Mouse (Mus musculus) kidney, postnatal 0 days (tissue): ENCODE results near the gene Sbf2. TPM values are rescaled to one million over a fixed set of nuclear protein-coding genes. Genes with fewer than 3 reads are reported as not detected.

ENCODE experiments used
- ATAC-seq: fragments of 200-750 bp; cut with Nextera tagmentation; replicated peaks from 2 replicates; pipeline ENCODE4 v1.8.0; 2017; ENCODE audit warnings: low read depth, moderate number of reproducible peaks, moderate TSS enrichment, moderate library complexity; ENCODE audit not compliant: low FRiP score
- DNase-seq: peaks from one replicate; pipeline ENCODE4 v3.0.0-alpha.2; 2016; ENCODE audit warnings: low spot score
- H3K27ac ChIP-seq: fragments of 300-500 bp; sonication (generic); 2 replicates; pipeline ENCODE4 v1.5.1; 2014; ENCODE audit warnings: mild to moderate bottlenecking
- H3K27me3 ChIP-seq: fragments of 300-500 bp; sonication (generic); 2 replicates; pipeline ENCODE4 v1.6.1; 2014; ENCODE audit warnings: low read length, mixed read lengths; ENCODE audit not compliant: insufficient read depth
- H3K36me3 ChIP-seq: fragments of 300-500 bp; sonication (generic); 2 replicates; pipeline ENCODE4 v1.6.1; 2014; ENCODE audit warnings: low read length, mixed read lengths; ENCODE audit not compliant: insufficient read depth
- H3K4me1 ChIP-seq: fragments of 300-500 bp; sonication (generic); replicated peaks from 2 replicates; pipeline ENCODE4 v1.6.1; 2014; ENCODE audit warnings: antibody characterized with exemption, low read length, mixed read lengths; ENCODE audit not compliant: insufficient read depth
- H3K4me2 ChIP-seq: fragments of 300-500 bp; sonication (generic); 2 replicates; pipeline ENCODE4 v1.6.1; 2014; ENCODE audit warnings: mild to moderate bottlenecking, low read length, moderate library complexity, mixed read lengths
- H3K4me3 ChIP-seq: fragments of 300-500 bp; sonication (generic); replicated peaks from 2 replicates; pipeline ENCODE4 v1.5.1; 2014; ENCODE audit warnings: low read depth, low read length
- H3K9ac ChIP-seq: fragments of 300-500 bp; sonication (generic); 2 replicates; pipeline ENCODE4 v1.6.1; 2014; ENCODE audit warnings: low read depth, low read length
- H3K9me3 ChIP-seq: fragments of 300-500 bp; sonication (generic); replicated peaks from 2 replicates; pipeline ENCODE4 v1.6.1; 2016; ENCODE audit warnings: low read length, inconsistent platforms, mixed read lengths
- CTCF ChIP-seq: IDR thresholded peaks from 2 replicates; pipeline ENCODE4 v1.5.1; 2016; ENCODE audit warnings: antibody characterized with exemption, low read depth, mild to moderate bottlenecking, moderate library complexity
- WGBS: fragments of 180-500 bp; shearing (Covaris S2); extraction: QIAGEN DNeasy Blood & Tissue Kit; methylation state at CpG from one replicate; pipeline ENCODE4 v1.1.7; 2014; 5-methylcytosine and 5-hydroxymethylcytosine counted together
- polyA plus RNA-seq: library from polyadenylated mRNA; unstranded; fragments of >200 nt; fragmentation: Nextera tagmentation; extraction: Ambion mirVana; gene quantifications from 2 replicates; pipeline ENCODE4 v1.2.1, GENCODE M21; 2015

Sbf2 gene
- polyA plus RNA-seq, 1 experiment from 2014 or later, result 27.5 TPM

GRCm38 (mm10) chr7:110287476-110288071, 327.1 kb downstream of the Sbf2 start:
- peak; percentile 40 for DNase-seq
- TF ChIP-seq CTCF, result no peak
- H3K4me2 ChIP-seq, result no peak overlapping the region
- H3K36me3 ChIP-seq, result no peaks in the 10 kb centered on the region
- no peak overlapping the region for H3K9ac ChIP-seq
- H3K27me3 ChIP-seq, result no peaks in the 10 kb centered on the region
- no peaks in the 10 kb centered on the region for H3K9me3 ChIP-seq
- H3K27ac ChIP-seq, result peak overlapping the region; percentile 44
- no peak for ATAC-seq
- H3K4me1 ChIP-seq, result peaks cover 3% of the 10 kb centered on the region; the same call in 1 of the 2 replicates
- 63% methylated on average over 8 of the region's 8 CpGs for WGBS
- H3K4me3 ChIP-seq, result no peak overlapping the region

GRCm38 (mm10) chr7:110286838-110287475, 327.8 kb downstream of the Sbf2 start:
- Histone ChIP-seq H3K27me3 (no peaks in the 10 kb centered on the region), H3K27ac (no peak overlapping the region), H3K9me3 (no peaks in the 10 kb centered on the region), H3K4me1 (peaks cover 3% of the 10 kb centered on the region; the same call in 1 of the 2 replicates), H3K36me3 (no peaks in the 10 kb centered on the region), H3K9ac (no peak overlapping the region), H3K4me3 (no peak overlapping the region), H3K4me2 (no peak overlapping the region)
- peak; percentile 87 for DNase-seq
- 5% methylated on average over 12 of the region's 12 CpGs for WGBS
- ATAC-seq, result peak; percentile 83
- peak; percentile 96 for TF ChIP-seq CTCF

GRCm38 (mm10) chr7:110286198-110286732, 328.5 kb downstream of the Sbf2 start:
- Histone ChIP-seq H3K9me3 (no peaks in the 10 kb centered on the region), H3K9ac (no peak overlapping the region), H3K36me3 (peaks cover 3% of the 10 kb centered on the region; the same call in 1 of the 2 replicates), H3K27me3 (no peaks in the 10 kb centered on the region), H3K4me2 (no peak overlapping the region), H3K27ac (no peak overlapping the region), H3K4me3 (no peak overlapping the region), H3K4me1 (peaks cover 3% of the 10 kb centered on the region; the same call in 1 of the 2 replicates)
- DNase-seq (no peak), ATAC-seq (0 out of 2 replicates have a peak, but pooled peaks have one; percentile 6)
- TF ChIP-seq CTCF, result no peak
- 80% methylated on average over 8 of the region's 8 CpGs for WGBS

- no peak for DNase-seq
- Histone ChIP-seq H3K36me3 (peaks cover 5% of the 10 kb centered on the region; the same call in 1 of the 2 replicates), H3K9ac (no peak overlapping the region), H3K27me3 (no peaks in the 10 kb centered on the region), H3K9me3 (no peaks in the 10 kb centered on the region), H3K4me1 (peaks cover 3% of the 10 kb centered on the region; the same call in 1 of the 2 replicates), H3K4me3 (no peak overlapping the region), H3K27ac (no peak overlapping the region), H3K4me2 (no peak overlapping the region)
- WGBS, result 81% methylated on average over 3 of the region's 3 CpGs
- no peak for TF ChIP-seq CTCF
- no peak for ATAC-seq
These were observed 328.9 kb downstream of the Sbf2 start for GRCm38 (mm10) chr7:110285849-110286151.

- Histone ChIP-seq H3K4me1 (peaks cover 3% of the 10 kb centered on the region; the same call in 1 of the 2 replicates), H3K4me3 (no peak overlapping the region), H3K27ac (no peak overlapping the region), H3K36me3 (peaks cover 5% of the 10 kb centered on the region; the same call in 1 of the 2 replicates), H3K27me3 (no peaks in the 10 kb centered on the region), H3K4me2 (no peak overlapping the region), H3K9me3 (no peaks in the 10 kb centered on the region), H3K9ac (no peak overlapping the region)
- no peak for TF ChIP-seq CTCF
- DNase-seq (no peak), ATAC-seq (no peak)
- 94% methylated on average over 12 of the region's 12 CpGs for WGBS
These were observed 329.5 kb downstream of the Sbf2 start for GRCm38 (mm10) chr7:110285076-110285848.
